Mouse (Mus musculus) cerebellum, adult 8-10 months (tissue): ENCODE measurements at regions not wholly inside any gene's neighbourhood (a gene's known extent, or its start where the extent isn't known, plus 50 kb on each side); places are given as distances from the start of the nearest gene placed in this dataset.

Experiments used
- DNase-seq: peaks from one replicate; pipeline ENCODE4 v3.0.0; 2022

DNA sequence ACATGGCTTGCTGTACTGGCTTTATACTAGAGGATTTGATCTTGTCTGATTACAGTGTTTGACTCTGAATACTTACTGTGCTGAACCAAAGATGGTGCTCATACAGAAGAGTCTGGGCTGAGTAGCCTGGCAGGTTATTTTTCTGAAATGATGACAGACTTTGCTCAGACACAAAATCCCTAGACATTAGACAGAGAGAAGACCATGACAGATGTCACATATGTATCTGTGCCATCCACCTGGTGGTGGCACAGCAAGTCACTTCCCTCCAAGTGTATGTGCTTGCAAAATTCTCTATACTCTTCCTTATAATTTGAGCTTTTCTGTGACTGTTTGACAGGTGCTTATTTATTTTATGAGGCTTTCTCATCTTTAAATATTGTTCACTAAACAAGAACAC lies 80.7 kb downstream of the Gm7361 start:
- DNase-seq = peak; percentile 19

GRCm38 (mm10) chr5:26339266-26339665 lies 81.8 kb downstream of the Gm7361 start:
- DNase-seq = peak; percentile 18

DNA sequence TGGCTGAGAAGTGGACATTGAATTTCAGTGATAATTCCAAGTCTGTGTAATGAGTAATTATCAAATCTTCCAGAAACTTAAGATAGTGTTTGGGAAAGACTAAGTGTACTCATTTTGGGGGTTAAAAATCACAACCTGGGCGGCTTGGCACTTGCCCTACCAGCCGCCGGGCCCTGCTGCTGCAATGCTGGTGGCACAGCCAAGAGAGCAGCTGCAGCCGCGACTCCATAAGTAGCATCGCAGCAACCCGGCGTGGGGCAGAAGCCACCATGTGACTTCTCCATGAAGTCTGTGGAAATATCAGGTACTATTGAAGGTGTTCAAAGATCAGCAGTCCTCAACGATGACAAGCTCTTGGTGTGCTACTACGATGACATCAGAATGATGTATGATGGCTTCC lies 97.7 kb downstream of the Gm7361 start:
- DNase-seq = no peak

DNA sequence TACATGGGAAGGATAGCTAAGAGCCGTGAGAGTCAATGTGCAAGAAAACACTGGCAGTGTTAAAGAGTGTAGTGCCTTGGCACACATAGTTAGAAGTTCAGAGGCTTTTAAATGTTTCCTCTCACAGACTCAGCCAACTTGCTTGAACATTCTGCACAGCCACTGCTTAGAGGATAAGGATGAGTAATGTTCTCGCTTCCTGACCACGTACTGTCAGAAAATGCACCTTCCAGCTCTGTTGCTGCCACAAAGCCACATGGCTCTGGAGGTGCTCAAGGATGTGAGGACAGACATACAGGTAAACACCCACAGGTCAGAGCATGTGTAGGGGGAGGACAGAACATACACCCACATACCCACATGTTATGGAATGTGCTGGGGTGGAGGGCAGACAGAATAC lies 101.6 kb downstream of the Gm7361 start:
- no peak for DNase-seq

- no peak for DNase-seq
Observed at GRCm38 (mm10) chr5:26374175-26374984, 116.9 kb downstream of the Gm7361 start.

GRCm38 (mm10) chr5:26407088-26407672 lies 149.7 kb downstream of the Gm7361 start:
- no peak for DNase-seq

GRCm38 (mm10) chr5:26413185-26413584 lies 155.7 kb downstream of the Gm7361 start:
- no peak for DNase-seq

DNA sequence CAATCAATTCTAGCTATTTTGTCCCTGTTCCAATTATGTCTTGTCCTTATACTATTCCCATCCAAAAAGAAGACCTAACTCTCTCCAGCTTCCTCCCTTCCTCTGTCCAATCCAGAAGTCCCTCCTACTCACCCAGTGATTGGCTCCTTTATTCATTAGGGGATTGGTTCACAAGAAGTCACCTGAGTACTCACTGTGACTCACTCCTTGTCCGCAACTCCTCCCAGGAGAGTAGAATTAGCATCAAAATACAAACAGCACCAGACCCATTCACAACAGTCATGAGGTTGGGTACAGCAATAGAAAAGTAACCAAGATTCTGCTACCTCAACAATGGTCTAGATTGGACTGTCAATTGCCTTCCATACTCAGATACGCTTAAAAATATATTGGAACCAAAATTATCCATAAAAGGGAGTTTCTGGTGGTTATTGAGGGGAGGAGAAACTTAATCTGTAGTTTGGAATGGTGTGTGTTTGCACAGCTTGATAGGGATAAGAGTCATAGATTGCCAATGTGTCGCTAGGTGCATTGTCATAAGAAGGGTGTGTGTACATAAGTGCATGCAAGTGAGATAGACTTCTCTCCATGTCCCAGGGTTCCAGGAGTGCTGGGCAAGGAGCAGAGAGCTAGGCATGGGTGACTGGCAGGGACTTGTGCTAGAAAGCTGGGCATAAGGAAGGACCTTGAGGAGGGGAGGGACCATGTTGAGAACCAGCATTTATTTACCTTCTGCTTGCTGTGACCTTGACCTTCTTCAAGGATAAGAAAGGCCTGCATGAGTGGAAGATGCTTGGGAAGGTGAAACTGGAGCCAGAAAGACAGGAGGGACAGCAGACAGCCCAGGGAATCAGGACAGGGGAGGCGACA lies 187.1 kb downstream of the Gm7361 start:
- DNase-seq = no peak

DNA sequence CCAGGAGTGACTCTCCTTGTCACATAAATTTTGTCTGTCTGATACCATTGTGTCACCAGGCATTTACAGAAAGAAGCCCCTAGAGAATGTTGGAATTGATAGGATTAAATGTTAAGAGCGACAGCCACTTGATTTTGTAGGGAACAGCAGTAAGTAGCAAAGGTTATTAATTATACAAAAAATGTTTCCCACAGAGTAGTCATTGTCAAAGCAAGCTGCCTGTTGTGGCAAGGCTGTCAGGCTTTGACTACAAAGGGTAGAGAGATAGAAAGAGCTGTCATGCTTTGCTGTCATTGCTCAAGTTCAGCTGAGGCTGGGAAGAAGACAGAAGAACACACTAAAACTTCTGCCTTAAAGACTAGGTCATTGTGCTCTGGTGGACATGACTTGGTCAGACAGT lies 193.8 kb downstream of the Gm7361 start:
- no peak for DNase-seq

GRCm38 (mm10) chr5:26457627-26458026 lies 200.1 kb downstream of the Gm7361 start:
- DNase-seq = no peak

GRCm38 (mm10) chr5:26466666-26467065 lies 209.2 kb downstream of the Gm7361 start:
- no peak for DNase-seq

DNA sequence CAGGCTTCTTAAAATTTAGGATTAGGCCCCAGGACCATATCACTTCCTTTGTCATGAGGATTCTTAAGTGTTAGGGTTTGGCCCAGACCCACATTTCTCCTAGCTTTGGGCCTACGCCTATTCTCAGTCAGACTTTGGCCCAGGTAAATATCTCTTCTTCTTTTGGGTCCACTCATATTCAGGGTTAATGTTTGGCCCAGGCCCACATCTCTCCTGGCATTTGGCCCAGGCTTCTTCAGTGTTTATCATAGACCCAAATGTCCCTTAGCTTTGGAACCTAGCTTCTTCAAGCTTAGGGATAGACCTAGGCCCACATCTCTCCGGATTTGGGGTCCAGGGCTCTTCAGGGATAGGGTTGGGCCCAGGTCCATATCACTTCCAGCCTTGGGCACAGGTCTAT lies 228.2 kb downstream of the Gm7361 start:
- peak; percentile 28 for DNase-seq

GRCm38 (mm10) chr5:26494003-26494402 lies 236.5 kb downstream of the Gm7361 start:
- no peak for DNase-seq

DNA sequence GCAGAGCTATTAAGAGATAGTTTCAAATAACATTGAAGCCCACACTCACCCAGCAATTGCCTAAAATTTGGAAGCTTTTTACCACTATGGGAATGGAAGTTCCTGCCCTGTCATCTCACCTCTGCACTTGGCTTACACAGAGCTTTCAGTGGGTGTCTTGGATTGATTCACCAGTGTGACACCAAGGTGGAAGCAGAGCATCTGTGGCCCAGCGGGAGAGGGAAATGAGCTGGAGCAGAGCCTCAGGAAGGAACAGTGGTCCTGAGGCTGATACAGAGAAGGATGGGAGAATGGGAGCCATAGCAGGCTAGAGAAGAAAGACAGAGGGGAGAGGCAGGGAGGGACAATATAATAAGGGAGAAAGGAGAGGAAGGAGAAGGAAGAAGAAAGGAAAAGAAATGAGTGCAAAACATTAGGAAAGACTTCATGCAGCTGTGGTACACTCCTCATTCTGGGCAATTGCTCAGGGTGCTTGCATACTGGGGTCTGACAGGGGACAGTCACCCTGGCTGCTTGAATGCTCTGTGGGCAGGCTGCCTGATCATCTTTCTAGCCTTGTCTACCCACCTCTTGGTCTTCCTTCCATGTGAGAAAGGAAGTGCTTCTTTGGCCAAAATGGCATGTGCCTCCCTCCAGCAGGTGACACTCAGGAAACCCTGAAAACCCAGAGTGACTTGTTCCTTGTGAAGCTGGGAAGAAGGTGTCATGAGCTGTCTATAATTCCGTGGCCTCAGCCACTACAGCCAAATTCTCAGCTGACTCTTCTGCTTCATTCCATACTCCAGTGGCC lies 240.3 kb downstream of the Gm7361 start:
- peak; percentile 88 for DNase-seq

DNA sequence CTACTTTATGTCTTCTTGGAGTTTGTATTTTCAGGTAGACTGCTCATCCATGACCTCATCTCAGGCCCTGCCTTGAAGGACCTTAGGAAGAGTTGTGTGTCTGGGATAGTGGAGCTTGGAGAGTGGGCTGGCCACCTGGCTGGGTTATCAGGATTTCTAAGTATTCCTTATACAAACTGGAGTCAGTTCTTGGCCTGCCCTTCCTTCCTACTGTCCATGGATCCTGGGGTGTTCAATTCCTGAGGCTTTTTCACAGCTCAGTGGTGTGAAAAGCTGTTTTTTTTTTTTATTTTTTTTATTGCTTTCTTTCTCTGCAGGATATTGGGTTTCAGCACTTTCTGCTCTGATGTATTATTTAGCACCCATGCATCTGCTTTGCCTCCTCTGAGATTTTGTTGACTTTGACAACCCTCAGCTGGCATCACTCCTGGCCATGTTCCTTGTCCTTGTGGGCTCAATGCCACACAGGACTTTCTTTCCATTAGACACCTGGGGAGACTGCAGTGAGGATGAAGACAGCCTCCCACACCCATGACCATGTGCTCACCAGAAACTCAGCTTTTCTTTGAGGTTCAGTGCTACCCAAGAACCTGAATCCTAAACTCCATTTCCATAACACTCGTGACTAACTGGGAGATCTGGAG lies 252.2 kb downstream of the Gm7361 start:
- DNase-seq = no peak

GRCm38 (mm10) chr5:26513039-26513955 lies 255.8 kb downstream of the Gm7361 start:
- no peak for DNase-seq

GRCm38 (mm10) chr5:26535556-26535955 lies 278.1 kb downstream of the Gm7361 start:
- no peak for DNase-seq

- DNase-seq = no peak
Observed at GRCm38 (mm10) chr5:26563291-26563690, 253.7 kb upstream of the Dpp6 start.

GRCm38 (mm10) chr5:26564056-26564455 lies 252.9 kb upstream of the Dpp6 start:
- DNase-seq = peak; percentile 87

GRCm38 (mm10) chr5:26572691-26573191 lies 244.3 kb upstream of the Dpp6 start:
- DNase-seq = peak; percentile 83

DNA sequence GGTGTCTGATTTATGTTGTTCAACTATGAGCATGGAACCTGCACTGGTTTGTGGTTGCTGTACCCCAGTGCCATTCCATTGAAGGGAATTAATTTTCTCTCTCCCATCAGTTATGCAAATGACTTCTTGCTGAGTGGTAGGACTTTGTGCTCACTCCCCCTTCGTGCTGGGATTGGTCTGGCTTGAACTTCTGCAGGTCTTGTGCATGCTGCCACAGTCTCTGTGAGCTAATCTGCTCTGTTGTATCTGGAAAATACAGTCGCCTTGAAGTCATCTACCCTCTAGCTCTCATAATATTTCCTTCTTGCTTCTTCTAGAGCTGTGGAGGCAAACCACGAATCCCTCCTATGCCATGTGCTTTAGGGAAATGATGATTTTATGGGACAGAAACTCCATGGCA lies 243.6 kb upstream of the Dpp6 start:
- peak; percentile 50 for DNase-seq
